Mouse (Mus musculus) embryonic facial prominence, embryonic 14.5 days (tissue): ENCODE measurements around the gene Gng12. TPM values are rescaled to one million over a fixed set of nuclear protein-coding genes. Genes with fewer than 3 reads are reported as not detected.

Source experiments
- ATAC-seq: fragments of 200-750 bp; cut with Nextera tagmentation; 2 replicates; pipeline ENCODE4 v1.8.0; 2017; ENCODE audit warnings: low read depth, moderate number of reproducible peaks, moderate TSS enrichment
- DNase-seq: peaks from one replicate; pipeline ENCODE4 v3.0.0-alpha.2; 2015; ENCODE audit warnings: low spot score
- H3K27ac ChIP-seq: fragments of 300-500 bp; sonication (generic); replicated peaks from 2 replicates; pipeline ENCODE4 v1.5.1; 2014; ENCODE audit warnings: low read depth, mild to moderate bottlenecking, low read length, moderate library complexity
- H3K27me3 ChIP-seq: fragments of 300-500 bp; sonication (generic); replicated peaks from 2 replicates; pipeline ENCODE4 v1.6.1; 2014; ENCODE audit warnings: low read length; ENCODE audit not compliant: control insufficient read depth, insufficient read depth
- H3K36me3 ChIP-seq: fragments of 300-500 bp; sonication (generic); 2 replicates; pipeline ENCODE4 v1.6.1; 2014; ENCODE audit warnings: low read length, mixed read lengths; ENCODE audit not compliant: control insufficient read depth, insufficient read depth
- H3K4me1 ChIP-seq: fragments of 300-500 bp; sonication (generic); 2 replicates; pipeline ENCODE4 v1.6.1; 2014; ENCODE audit warnings: antibody characterized with exemption, low read length; ENCODE audit not compliant: control insufficient read depth, insufficient read depth
- H3K4me2 ChIP-seq: fragments of 300-500 bp; sonication (generic); 2 replicates; pipeline ENCODE4 v1.6.1; 2014; ENCODE audit warnings: low read depth, mild to moderate bottlenecking, low read length, moderate library complexity, mixed read lengths
- H3K4me3 ChIP-seq: fragments of 300-500 bp; sonication (generic); 2 replicates; pipeline ENCODE4 v1.5.1; 2014; ENCODE audit warnings: low read depth, mild to moderate bottlenecking, low read length
- H3K9ac ChIP-seq: fragments of 300-500 bp; sonication (generic); 2 replicates; pipeline ENCODE4 v1.6.1; 2014; ENCODE audit warnings: low read depth, mild to moderate bottlenecking, low read length, moderate library complexity, mixed read lengths
- H3K9me3 ChIP-seq: fragments of 300-500 bp; sonication (generic); 2 replicates; pipeline ENCODE4 v1.6.1; 2016; ENCODE audit warnings: low read length; ENCODE audit not compliant: control insufficient read depth
- WGBS: fragments of 180-500 bp; shearing (Covaris S2); extraction: QIAGEN DNeasy Blood & Tissue Kit; methylation state at CpG from one replicate; pipeline ENCODE4 v1.1.7; 2014; 5-methylcytosine and 5-hydroxymethylcytosine counted together
- polyA plus RNA-seq: library from polyadenylated mRNA; unstranded; fragments of >200 nt; fragmentation: Nextera tagmentation; extraction: Ambion mirVana; gene quantifications from 2 replicates; pipeline ENCODE4 v1.2.1, GENCODE M21; 2014

Gene Gng12
- polyA plus RNA-seq, 1 experiment from 2014 or later: 91.8 TPM

DNA sequence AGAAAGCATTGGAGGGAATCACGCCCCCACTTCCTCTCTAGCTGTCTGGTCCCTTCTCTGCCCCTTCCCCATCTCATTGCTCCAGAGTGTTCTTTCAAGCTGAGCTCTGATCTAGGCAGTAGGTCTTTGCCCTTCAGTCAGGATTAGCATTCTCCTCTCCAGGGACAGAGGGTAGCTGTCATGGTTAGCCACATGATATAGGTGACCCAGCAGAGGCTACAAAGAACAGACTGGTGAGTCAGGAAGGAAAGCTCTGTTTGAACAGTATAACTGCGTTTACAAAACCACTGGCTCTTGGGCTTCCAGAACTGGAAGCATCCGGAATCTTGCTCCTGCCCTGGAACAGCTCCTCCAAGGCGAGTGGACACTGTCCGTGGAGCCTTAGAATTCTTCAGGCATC is 87.9 kb downstream of the Gng12 start:
- H3K4me2 ChIP-seq: no peak overlapping the region
- H3K4me1 ChIP-seq: no peaks in the 10 kb centered on the region
- H3K4me3 ChIP-seq: no peak overlapping the region
- H3K27ac ChIP-seq: no peak overlapping the region
- no peak for ATAC-seq
- H3K27me3 ChIP-seq: no peaks in the 10 kb centered on the region
- H3K9me3 ChIP-seq: no peaks in the 10 kb centered on the region
- no peaks in the 10 kb centered on the region for H3K36me3 ChIP-seq
- no peak overlapping the region for H3K9ac ChIP-seq
- DNase-seq: no peak
- WGBS: 81% methylated on average over 5 of the region's 5 CpGs

DNA sequence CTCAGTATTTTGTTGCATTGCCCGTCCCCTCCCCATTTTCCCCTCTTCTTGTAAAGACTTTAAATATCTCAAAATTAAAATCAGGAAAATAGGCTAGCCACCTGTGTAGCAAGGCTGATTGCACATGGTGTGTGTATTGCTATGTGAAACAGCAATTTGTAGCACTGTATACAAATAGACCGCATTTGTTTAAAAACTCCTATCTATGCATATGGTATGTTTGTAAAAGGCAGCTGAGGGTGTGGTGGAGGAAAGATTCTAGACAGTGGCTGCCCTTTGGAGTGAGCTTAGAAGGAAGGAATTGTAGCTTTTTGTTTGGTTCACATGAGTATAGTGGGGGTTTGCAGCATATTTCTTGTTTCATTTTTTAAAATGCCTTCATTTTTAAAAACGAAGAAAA is 88.5 kb downstream of the Gng12 start:
- Histone ChIP-seq H3K4me3 (no peak overlapping the region), H3K4me2 (no peak overlapping the region), H3K4me1 (no peaks in the 10 kb centered on the region), H3K9ac (no peak overlapping the region), H3K36me3 (no peaks in the 10 kb centered on the region), H3K27ac (no peak overlapping the region), H3K27me3 (no peaks in the 10 kb centered on the region), H3K9me3 (no peaks in the 10 kb centered on the region)
- DNase-seq (no peak), ATAC-seq (no peak)
- WGBS: 85% methylated on average over 3 of the region's 3 CpGs

DNA sequence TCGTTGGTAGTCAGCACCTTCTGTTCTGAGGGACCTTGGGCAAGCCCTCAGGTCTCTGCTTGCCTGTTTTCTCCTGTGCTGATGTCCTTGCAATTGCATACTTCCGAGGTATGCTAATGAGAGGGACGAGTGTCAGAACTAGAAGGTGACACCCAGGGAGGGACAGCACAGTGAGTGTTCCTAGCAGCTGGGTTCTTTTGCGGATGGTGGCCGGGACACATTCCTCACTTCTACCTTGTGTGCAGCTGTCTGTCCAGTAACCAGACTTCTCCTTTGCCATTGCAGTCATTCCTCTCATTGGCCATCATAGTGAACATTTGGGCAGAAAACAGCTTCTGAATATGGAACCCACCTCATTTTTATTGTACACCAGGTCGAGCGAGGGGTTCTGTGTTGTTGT is 89.3 kb downstream of the Gng12 start:
- H3K27ac ChIP-seq: no peak overlapping the region
- no peak overlapping the region for H3K9ac ChIP-seq
- no peak for ATAC-seq
- H3K27me3 ChIP-seq: no peaks in the 10 kb centered on the region
- H3K4me1 ChIP-seq: no peaks in the 10 kb centered on the region
- WGBS: 73% methylated on average over 7 of the region's 7 CpGs
- no peak for DNase-seq
- H3K36me3 ChIP-seq: no peaks in the 10 kb centered on the region
- no peaks in the 10 kb centered on the region for H3K9me3 ChIP-seq
- no peak overlapping the region for H3K4me2 ChIP-seq
- no peak overlapping the region for H3K4me3 ChIP-seq

DNA sequence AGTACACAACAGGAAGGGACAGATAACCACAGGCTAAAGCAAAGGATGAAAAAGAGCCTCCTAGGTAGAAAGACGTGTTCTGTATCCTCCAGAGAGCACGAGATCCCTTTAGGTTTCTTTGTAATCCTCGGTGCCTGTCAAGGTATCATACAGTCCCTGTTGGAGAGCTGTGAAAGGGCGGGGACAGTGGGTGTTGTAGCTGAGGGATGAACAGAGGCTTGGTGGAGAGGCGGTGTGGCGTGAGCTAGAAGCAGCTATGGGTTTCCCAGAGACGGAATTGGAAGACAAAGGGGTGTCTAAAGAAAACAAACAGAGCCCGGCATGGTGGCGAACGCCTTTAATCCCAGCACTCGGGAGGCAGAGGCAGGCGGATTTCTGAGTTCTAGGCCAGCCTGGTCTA is 89.9 kb downstream of the Gng12 start:
- ATAC-seq (no peak), DNase-seq (no peak)
- no peak overlapping the region for H3K9ac ChIP-seq
- H3K9me3 ChIP-seq: no peaks in the 10 kb centered on the region
- 90% methylated on average over 12 of the region's 12 CpGs for WGBS
- no peaks in the 10 kb centered on the region for H3K4me1 ChIP-seq
- no peaks in the 10 kb centered on the region for H3K36me3 ChIP-seq
- H3K27ac ChIP-seq: no peak overlapping the region
- H3K4me2 ChIP-seq: no peak overlapping the region
- no peaks in the 10 kb centered on the region for H3K27me3 ChIP-seq
- H3K4me3 ChIP-seq: no peak overlapping the region

DNA sequence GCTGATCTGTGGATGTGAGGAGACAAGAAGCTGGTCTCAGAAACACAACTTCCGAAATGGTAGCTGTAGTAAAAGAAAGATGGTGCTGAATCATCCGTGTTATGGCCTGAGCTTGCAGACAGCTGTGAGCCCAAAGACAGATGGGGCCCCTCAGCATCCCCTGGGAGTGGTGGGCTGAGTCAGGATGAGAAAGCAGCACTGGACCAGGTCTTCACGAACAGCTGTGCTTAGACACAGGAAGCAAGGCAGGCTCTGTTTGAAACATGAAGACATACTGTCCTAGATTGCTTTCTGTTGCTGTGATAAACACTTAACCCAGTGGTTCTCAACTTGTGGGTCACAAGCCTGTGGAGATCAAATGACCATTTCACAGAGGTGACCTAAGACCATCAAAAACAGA is 91.4 kb downstream of the Gng12 start:
- 67% methylated on average over 3 of the region's 3 CpGs for WGBS
- H3K4me1 ChIP-seq: no peaks in the 10 kb centered on the region
- no peaks in the 10 kb centered on the region for H3K36me3 ChIP-seq
- H3K27ac ChIP-seq: no peak overlapping the region
- ATAC-seq (no peak), DNase-seq (peak; percentile 39)
- no peak overlapping the region for H3K4me3 ChIP-seq
- no peak overlapping the region for H3K9ac ChIP-seq
- no peak overlapping the region for H3K4me2 ChIP-seq
- no peaks in the 10 kb centered on the region for H3K27me3 ChIP-seq
- H3K9me3 ChIP-seq: no peaks in the 10 kb centered on the region

DNA sequence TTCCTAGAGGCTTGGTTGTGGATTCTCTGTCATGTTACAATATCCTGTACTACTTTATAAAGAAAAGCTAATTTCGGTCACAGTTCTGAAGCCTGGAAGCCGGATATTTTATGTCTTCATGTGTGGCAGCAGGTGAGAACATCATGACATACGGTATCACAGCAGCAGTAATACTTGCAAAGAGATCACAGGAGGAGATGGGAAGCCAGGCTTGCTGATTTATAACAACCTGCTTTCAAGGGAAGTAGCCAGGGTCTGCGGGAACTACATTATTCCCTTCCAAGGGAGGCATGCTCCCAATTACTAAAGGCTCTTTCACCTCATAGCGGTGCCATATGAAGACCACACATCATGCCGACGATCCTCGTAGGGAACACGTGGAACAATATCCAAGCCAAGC is 92.2 kb downstream of the Gng12 start:
- Histone ChIP-seq H3K4me2 (no peak overlapping the region), H3K27me3 (no peaks in the 10 kb centered on the region), H3K9me3 (no peaks in the 10 kb centered on the region), H3K36me3 (no peaks in the 10 kb centered on the region), H3K27ac (no peak overlapping the region), H3K4me3 (no peak overlapping the region), H3K4me1 (no peaks in the 10 kb centered on the region), H3K9ac (no peak overlapping the region)
- DNase-seq (no peak), ATAC-seq (no peak)
- 82% methylated on average over 9 of the region's 9 CpGs for WGBS

DNA sequence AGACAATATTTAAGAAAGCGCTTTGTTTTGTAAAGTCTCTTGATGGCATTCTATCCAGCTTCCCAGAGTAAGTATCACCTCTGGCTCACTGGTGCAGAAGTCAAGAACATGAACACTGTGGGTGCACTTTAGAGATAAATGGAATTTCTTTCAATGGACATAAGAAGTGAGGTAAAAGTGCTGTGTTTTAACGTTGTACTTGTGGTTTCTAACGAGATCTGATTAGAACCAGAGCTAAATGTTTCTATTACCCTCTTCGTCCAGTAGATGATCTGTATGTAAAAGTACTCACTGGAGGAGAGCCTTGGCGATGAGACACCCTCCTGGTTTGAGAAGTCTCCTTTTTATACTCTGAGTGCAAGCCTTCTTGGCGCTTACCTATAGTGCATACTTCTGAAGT is 92.8 kb downstream of the Gng12 start:
- no peak overlapping the region for H3K4me3 ChIP-seq
- no peaks in the 10 kb centered on the region for H3K4me1 ChIP-seq
- no peak overlapping the region for H3K9ac ChIP-seq
- no peaks in the 10 kb centered on the region for H3K27me3 ChIP-seq
- no peak overlapping the region for H3K4me2 ChIP-seq
- H3K9me3 ChIP-seq: no peaks in the 10 kb centered on the region
- DNase-seq (no peak), ATAC-seq (no peak)
- H3K27ac ChIP-seq: no peak overlapping the region
- no peaks in the 10 kb centered on the region for H3K36me3 ChIP-seq
- WGBS: 76% methylated on average over 6 of the region's 6 CpGs

DNA sequence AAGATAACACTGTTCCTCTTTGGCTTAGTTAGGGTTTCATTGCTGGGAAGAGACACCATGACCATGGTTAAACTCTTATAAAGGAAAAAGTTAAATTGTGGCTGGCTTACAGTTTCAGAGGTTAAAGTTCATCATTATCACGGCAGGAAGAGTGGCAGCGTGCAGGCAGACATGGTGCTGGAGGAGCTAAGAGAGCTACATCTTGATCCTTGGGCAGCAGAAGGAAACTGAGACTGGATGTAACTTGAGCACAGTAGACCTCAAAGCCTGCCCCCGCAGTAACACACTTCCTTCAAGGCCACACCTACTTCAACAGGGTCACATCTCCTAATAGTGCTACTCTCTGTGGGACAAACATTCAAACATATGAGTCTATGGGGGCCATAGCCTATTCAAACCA is 93.3 kb downstream of the Gng12 start:
- Histone ChIP-seq H3K36me3 (no peaks in the 10 kb centered on the region), H3K27ac (no peak overlapping the region), H3K9ac (no peak overlapping the region), H3K4me2 (no peak overlapping the region), H3K4me1 (no peaks in the 10 kb centered on the region), H3K4me3 (no peak overlapping the region), H3K9me3 (no peaks in the 10 kb centered on the region), H3K27me3 (no peaks in the 10 kb centered on the region)
- ATAC-seq (no peak), DNase-seq (no peak)
- WGBS: 50% methylated on average over 3 of the region's 3 CpGs

DNA sequence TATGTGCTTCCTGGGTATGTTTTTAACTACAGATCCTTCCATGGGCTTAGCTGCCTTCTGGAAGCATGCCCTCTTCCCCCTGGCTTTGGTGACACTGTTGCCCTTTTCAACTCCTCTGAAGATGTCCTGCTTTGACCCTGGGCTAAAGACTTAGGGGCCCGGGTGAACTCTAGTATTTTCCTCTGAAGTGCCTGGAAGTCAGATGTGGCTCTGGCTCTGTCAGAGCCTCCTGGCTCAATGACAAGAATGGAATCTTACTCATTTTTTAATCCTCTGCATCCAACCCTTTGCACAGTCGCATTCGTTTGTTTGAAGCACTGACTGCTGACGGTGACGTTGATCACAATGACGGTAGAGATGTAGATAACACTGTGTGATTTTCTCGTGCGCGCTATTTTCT is 96.0 kb downstream of the Gng12 start:
- H3K9me3 ChIP-seq: no peaks in the 10 kb centered on the region
- no peak overlapping the region for H3K4me3 ChIP-seq
- 69% methylated on average over 9 of the region's 9 CpGs for WGBS
- ATAC-seq (no peak), DNase-seq (peak; percentile 28)
- H3K27me3 ChIP-seq: no peaks in the 10 kb centered on the region
- H3K27ac ChIP-seq: no peak overlapping the region
- no peak overlapping the region for H3K4me2 ChIP-seq
- no peaks in the 10 kb centered on the region for H3K4me1 ChIP-seq
- H3K36me3 ChIP-seq: no peaks in the 10 kb centered on the region
- H3K9ac ChIP-seq: no peak overlapping the region
